Mouse (Mus musculus): ENCODE measurements around the gene Man1b1. TPM values are rescaled to one million over a fixed set of nuclear protein-coding genes. Genes with fewer than 3 reads are reported as not detected.
A peak's percentile ranks its signal among the peaks of the same experiment; 100 is the strongest.

Gene Man1b1
- polyA plus RNA-seq, 1 experiment = 19.6 TPM

- Histone ChIP-seq H3K4me3 (ENCODE audit: insufficient read depth, low read depth, low read length) (peak within 1 kb of the TSS; percentile 5; the same call in 1 of the 2 replicates), H3K36me3 (ENCODE audit: control insufficient read depth, insufficient read depth, low read length) (no peaks in the 10 kb centered on the region), H3K27ac (ENCODE audit: insufficient read depth, low read depth, low read length) (no peak within 1 kb of the TSS), H3K27me3 (replicated peaks; ENCODE audit: control insufficient read depth, insufficient read depth, low read length) (no peaks in the 10 kb centered on the region; the same call in 1 of the 2 replicates), H3K4me1 (ENCODE audit: control insufficient read depth, insufficient read depth, low read length) (peaks cover 8% of the 10 kb centered on the region)
- 5% methylated on average over 11 of the region's 11 CpGs for WGBS
- no peak for TF ChIP-seq POLR2A (IDR thresholded peaks at IDR 0.05; ENCODE audit: low read depth, low read length)
- TF ChIP-seq CTCF (conservative IDR thresholded peaks at IDR 0.05; ENCODE audit: insufficient read depth, insufficient read length, low read depth, low read length) = no peak
- peak; percentile 91 for DNase-seq
Measured at GRCm38 (mm10) chr2:25289651-25290050, 42.5 kb upstream of the Man1b1 start, which contains the start of gene Lrrc26. Lrrc26 (plus strand) TSS chr2:25289915.

- TF ChIP-seq CTCF (conservative IDR thresholded peaks at IDR 0.05; ENCODE audit: insufficient read depth, insufficient read length, low read depth, low read length) = no peak
- TF ChIP-seq POLR2A (IDR thresholded peaks at IDR 0.05; ENCODE audit: low read depth, low read length) = no peak
- peak overlapping the region; percentile 5; the same call in 1 of the 2 replicates for H3K4me3 ChIP-seq (ENCODE audit: insufficient read depth, low read depth, low read length)
- H3K27me3 ChIP-seq (replicated peaks; ENCODE audit: control insufficient read depth, insufficient read depth, low read length) = no peaks in the 10 kb centered on the region; the same call in 1 of the 2 replicates
- no peak overlapping the region for H3K27ac ChIP-seq (ENCODE audit: insufficient read depth, low read depth, low read length)
- H3K36me3 ChIP-seq (ENCODE audit: control insufficient read depth, insufficient read depth, low read length) = no peaks in the 10 kb centered on the region
- DNase-seq = peak; percentile 52
- H3K4me1 ChIP-seq (ENCODE audit: control insufficient read depth, insufficient read depth, low read length) = peaks cover 8% of the 10 kb centered on the region
- WGBS = 1% methylated on average over 54 of the region's 54 CpGs
Measured at GRCm38 (mm10) chr2:25290101-25290815, 41.9 kb upstream of the Man1b1 start.

GRCm38 (mm10) chr2:25290816-25291130 lies 41.4 kb upstream of the Man1b1 start:
- DNase-seq = peak; percentile 31
- no peaks in the 10 kb centered on the region; the same call in 1 of the 2 replicates for H3K27me3 ChIP-seq (replicated peaks; ENCODE audit: control insufficient read depth, insufficient read depth, low read length)
- peak overlapping the region; percentile 5; the same call in 1 of the 2 replicates for H3K4me3 ChIP-seq (ENCODE audit: insufficient read depth, low read depth, low read length)
- no peak overlapping the region for H3K27ac ChIP-seq (ENCODE audit: insufficient read depth, low read depth, low read length)
- no peak for TF ChIP-seq POLR2A (IDR thresholded peaks at IDR 0.05; ENCODE audit: low read depth, low read length)
- TF ChIP-seq CTCF (conservative IDR thresholded peaks at IDR 0.05; ENCODE audit: insufficient read depth, insufficient read length, low read depth, low read length) = no peak
- WGBS = 2% methylated on average over 18 of the region's 18 CpGs
- H3K4me1 ChIP-seq (ENCODE audit: control insufficient read depth, insufficient read depth, low read length) = peaks cover 8% of the 10 kb centered on the region
- H3K36me3 ChIP-seq (ENCODE audit: control insufficient read depth, insufficient read depth, low read length) = no peaks in the 10 kb centered on the region

GRCm38 (mm10) chr2:25291184-25292053 lies 40.7 kb upstream of the Man1b1 start:
- H3K36me3 ChIP-seq (ENCODE audit: control insufficient read depth, insufficient read depth, low read length) = no peaks in the 10 kb centered on the region
- peak; percentile 25 for DNase-seq
- no peaks in the 10 kb centered on the region; the same call in 1 of the 2 replicates for H3K27me3 ChIP-seq (replicated peaks; ENCODE audit: control insufficient read depth, insufficient read depth, low read length)
- H3K4me3 ChIP-seq (ENCODE audit: insufficient read depth, low read depth, low read length) = peak overlapping the region; percentile 29; the same call in 1 of the 2 replicates
- TF ChIP-seq CTCF (conservative IDR thresholded peaks at IDR 0.05; ENCODE audit: insufficient read depth, insufficient read length, low read depth, low read length) = no peak
- TF ChIP-seq POLR2A (IDR thresholded peaks at IDR 0.05; ENCODE audit: low read depth, low read length) = no peak
- 7% methylated on average over 32 of the region's 32 CpGs for WGBS
- H3K27ac ChIP-seq (ENCODE audit: insufficient read depth, low read depth, low read length) = no peak overlapping the region
- peaks cover 6% of the 10 kb centered on the region for H3K4me1 ChIP-seq (ENCODE audit: control insufficient read depth, insufficient read depth, low read length)

- H3K27me3 ChIP-seq (replicated peaks; ENCODE audit: control insufficient read depth, insufficient read depth, low read length) = no peaks in the 10 kb centered on the region; the same call in 1 of the 2 replicates
- H3K27ac ChIP-seq (ENCODE audit: insufficient read depth, low read depth, low read length) = no peak overlapping the region
- TF ChIP-seq POLR2A (IDR thresholded peaks at IDR 0.05; ENCODE audit: low read depth, low read length) (no peak), CTCF (conservative IDR thresholded peaks at IDR 0.05; ENCODE audit: insufficient read depth, insufficient read length, low read depth, low read length) (no peak)
- H3K36me3 ChIP-seq (ENCODE audit: control insufficient read depth, insufficient read depth, low read length) = no peaks in the 10 kb centered on the region
- H3K4me3 ChIP-seq (ENCODE audit: insufficient read depth, low read depth, low read length) = peak overlapping the region; percentile 29; the same call in 1 of the 2 replicates
- DNase-seq = no peak
- peaks cover 3% of the 10 kb centered on the region; the same call in 1 of the 2 replicates for H3K4me1 ChIP-seq (ENCODE audit: control insufficient read depth, insufficient read depth, low read length)
- 4% methylated on average over 43 of the region's 43 CpGs for WGBS
Measured at GRCm38 (mm10) chr2:25292054-25292544, 40.0 kb upstream of the Man1b1 start.

- 0% methylated on average over 1 of the region's 1 CpGs for WGBS
- no peak overlapping the region for H3K4me3 ChIP-seq (ENCODE audit: insufficient read depth, low read depth, low read length)
- TF ChIP-seq CTCF (conservative IDR thresholded peaks at IDR 0.05; ENCODE audit: insufficient read depth, insufficient read length, low read depth, low read length) (peak; percentile 76), POLR2A (IDR thresholded peaks at IDR 0.05; ENCODE audit: low read depth, low read length) (no peak)
- H3K27me3 ChIP-seq (replicated peaks; ENCODE audit: control insufficient read depth, insufficient read depth, low read length) = no peaks in the 10 kb centered on the region; the same call in 1 of the 2 replicates
- no peak overlapping the region for H3K27ac ChIP-seq (ENCODE audit: insufficient read depth, low read depth, low read length)
- 0 out of 2 replicates have a peak, but pooled peaks cover 3% of the 10 kb centered on the region for H3K4me1 ChIP-seq (ENCODE audit: control insufficient read depth, insufficient read depth, low read length)
- H3K36me3 ChIP-seq (ENCODE audit: control insufficient read depth, insufficient read depth, low read length) = no peaks in the 10 kb centered on the region
- peak; percentile 73 for DNase-seq
Measured at GRCm38 (mm10) chr2:25292856-25293255, 39.3 kb upstream of the Man1b1 start.

All from kidney, adult 2 months (tissue).